Mouse (Mus musculus): ENCODE measurements at regions not wholly inside any gene's neighbourhood (a gene's known extent, or its start where the extent isn't known, plus 50 kb on each side); places are given as distances from the start of the nearest gene placed in this dataset.

DNA sequence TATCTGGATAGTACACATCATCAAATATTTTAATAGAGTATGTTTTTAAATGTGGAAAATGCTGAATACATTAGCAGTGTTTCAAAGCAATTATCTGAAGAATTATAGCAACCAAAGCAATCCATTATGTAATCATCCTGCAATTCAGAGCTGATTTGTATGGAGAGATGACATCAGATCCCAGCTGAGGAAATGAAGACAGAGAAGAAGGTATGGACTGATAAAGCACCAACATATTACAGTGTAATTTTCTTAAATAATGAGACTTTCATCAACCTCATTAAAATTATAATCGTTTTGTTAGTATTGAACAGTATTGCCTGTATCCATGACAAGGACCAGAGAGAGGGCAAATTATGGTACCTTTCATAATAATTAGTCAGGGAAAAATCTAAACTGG, 1023.3 kb upstream of the Pabpc4l start:
- TF ChIP-seq CTCF (conservative IDR thresholded peaks at IDR 0.05; ENCODE audit: insufficient read depth, insufficient read length, low read depth, low read length), result no peak
- no peak for TF ChIP-seq POLR2A (IDR thresholded peaks at IDR 0.05; ENCODE audit: low read depth, low read length)
